Mouse (Mus musculus): Measurements from ENCODE around the gene Ogfr. TPM values are rescaled to one million over a fixed set of nuclear protein-coding genes. Genes with fewer than 3 reads are reported as not detected.
A peak's percentile ranks its signal among the peaks of the same experiment; 100 is the strongest.

Ogfr gene
- 35.0 and 39.5 TPM in 2 replicates for polyA plus RNA-seq (2015; fragmentation: Nextera tagmentation; extraction: Ambion mirVana)

- H3K9ac ChIP-seq (ENCODE audit: low read length), result peak within 1 kb of the TSS; percentile 96
- peak within 1 kb of the TSS; percentile 90 for H3K27ac ChIP-seq (ENCODE audit: low read length)
- under 1% methylated on average over 67 of the region's 67 CpGs for WGBS
- H3K9me3 ChIP-seq (replicated peaks; ENCODE audit: control insufficient read depth, low read length), result no peaks in the 10 kb centered on the region
- peaks cover 9% of the 10 kb centered on the region for H3K4me1 ChIP-seq (ENCODE audit: control insufficient read depth, insufficient read depth, low read length)
- H3K4me2 ChIP-seq (ENCODE audit: low read depth, low read length), result peak within 1 kb of the TSS; percentile 79
- no peaks in the 10 kb centered on the region for H3K27me3 ChIP-seq (ENCODE audit: control insufficient read depth, insufficient read depth, low read length)
- ATAC-seq (ENCODE audit: insufficient read depth, low FRiP score), result peak; percentile 90
- peak within 1 kb of the TSS; percentile 97 for H3K4me3 ChIP-seq (replicated peaks; ENCODE audit: low read length)
- peaks cover 20% of the 10 kb centered on the region for H3K36me3 ChIP-seq (ENCODE audit: control insufficient read depth, insufficient read depth, low read length)
Observed at GRCm38 (mm10) chr2:180589123-180589831, at the start of gene Ogfr. Gene Ogfr, plus strand, starts transcription at chr2:180589245.

DNA sequence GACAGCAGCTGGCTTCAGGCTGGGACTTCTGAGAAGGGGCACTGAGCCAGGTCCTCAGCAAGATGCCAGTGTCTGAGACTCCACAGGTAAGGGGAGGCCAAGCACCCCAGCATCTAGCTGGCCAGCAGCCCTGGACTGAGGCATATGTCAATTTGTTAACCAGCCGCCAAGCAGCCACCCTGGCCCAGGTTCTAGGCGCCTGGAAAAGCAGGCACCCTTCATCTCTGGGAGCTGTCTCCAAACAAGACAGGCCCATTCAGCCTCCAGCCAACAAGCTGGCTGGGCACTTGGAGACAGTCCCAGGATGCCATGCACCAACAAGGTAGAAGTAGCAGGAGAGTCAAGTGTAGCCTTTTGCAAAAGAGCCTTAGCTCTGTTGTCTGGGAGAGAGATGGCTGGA, 45.4 kb upstream of the Ogfr start:
- peaks cover 10% of the 10 kb centered on the region; the same call in 1 of the 2 replicates for H3K4me1 ChIP-seq (ENCODE audit: control insufficient read depth, insufficient read depth, low read length)
- WGBS, result 72% methylated on average over 2 of the region's 2 CpGs
- no peak for ATAC-seq (ENCODE audit: insufficient read depth, low FRiP score)
- H3K27me3 ChIP-seq (ENCODE audit: control insufficient read depth, insufficient read depth, low read length), result no peaks in the 10 kb centered on the region
- no peak overlapping the region for H3K4me2 ChIP-seq (ENCODE audit: low read depth, low read length)
- no peak overlapping the region for H3K4me3 ChIP-seq (replicated peaks; ENCODE audit: low read length)
- no peak overlapping the region for H3K27ac ChIP-seq (ENCODE audit: low read length)
- H3K9ac ChIP-seq (ENCODE audit: low read length), result no peak overlapping the region
- no peaks in the 10 kb centered on the region for H3K36me3 ChIP-seq (ENCODE audit: control insufficient read depth, insufficient read depth, low read length)
- no peaks in the 10 kb centered on the region for H3K9me3 ChIP-seq (replicated peaks; ENCODE audit: control insufficient read depth, low read length)

GRCm38 (mm10) chr2:180545046-180545445, 44.0 kb upstream of the Ogfr start:
- Histone ChIP-seq H3K9me3 (replicated peaks; ENCODE audit: control insufficient read depth, low read length) (no peaks in the 10 kb centered on the region), H3K27me3 (ENCODE audit: control insufficient read depth, insufficient read depth, low read length) (no peaks in the 10 kb centered on the region), H3K4me1 (ENCODE audit: control insufficient read depth, insufficient read depth, low read length) (peaks cover 10% of the 10 kb centered on the region; the same call in 1 of the 2 replicates), H3K27ac (ENCODE audit: low read length) (no peak overlapping the region), H3K4me2 (ENCODE audit: low read depth, low read length) (no peak overlapping the region), H3K36me3 (ENCODE audit: control insufficient read depth, insufficient read depth, low read length) (no peaks in the 10 kb centered on the region), H3K9ac (ENCODE audit: low read length) (no peak overlapping the region), H3K4me3 (replicated peaks; ENCODE audit: low read length) (no peak overlapping the region)
- WGBS, result 80% methylated on average over 18 of the region's 18 CpGs
- ATAC-seq (ENCODE audit: insufficient read depth, low FRiP score), result no peak

DNA sequence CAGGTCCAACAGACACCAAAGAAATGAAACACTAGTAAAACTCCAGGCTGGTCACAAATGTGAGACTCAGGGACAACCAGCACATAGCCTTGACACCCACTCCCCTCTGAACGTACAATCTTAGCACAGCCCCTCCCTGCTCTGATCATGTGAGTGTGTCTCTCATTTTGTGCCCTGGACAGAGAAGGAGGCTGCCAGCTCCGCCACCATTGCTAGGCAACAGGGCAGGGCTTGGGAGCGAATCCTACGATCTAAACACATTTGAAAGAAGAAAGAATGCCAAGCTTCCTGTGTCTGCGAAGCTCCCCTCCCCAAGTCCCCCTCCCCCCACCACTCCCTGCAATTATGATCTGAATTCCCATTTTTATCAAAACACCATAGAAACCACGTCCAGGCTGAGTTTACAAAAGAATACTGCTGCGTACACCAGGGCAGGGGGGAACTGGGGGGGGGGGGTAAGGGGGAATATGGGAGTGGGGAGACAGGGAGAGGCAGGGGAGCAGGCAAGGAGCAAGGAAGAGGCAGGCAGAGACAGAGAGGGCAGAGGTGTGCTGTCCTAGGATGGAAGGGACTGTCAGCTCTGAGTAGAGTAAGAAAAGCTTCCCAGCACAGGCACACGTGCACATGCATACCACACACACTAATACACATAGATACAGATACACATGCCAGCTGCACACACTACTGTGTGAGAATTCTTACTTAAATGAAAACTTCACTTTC, 41.5 kb upstream of the Ogfr start:
- H3K9ac ChIP-seq (ENCODE audit: low read length), result 0 out of 2 replicates have a peak overlapping the region, but pooled peaks have one; percentile 12
- H3K36me3 ChIP-seq (ENCODE audit: control insufficient read depth, insufficient read depth, low read length), result no peaks in the 10 kb centered on the region
- peaks cover 4% of the 10 kb centered on the region; the same call in 1 of the 2 replicates for H3K27me3 ChIP-seq (ENCODE audit: control insufficient read depth, insufficient read depth, low read length)
- no peaks in the 10 kb centered on the region for H3K9me3 ChIP-seq (replicated peaks; ENCODE audit: control insufficient read depth, low read length)
- peak; percentile 56; the same call in 1 of the 2 replicates for ATAC-seq (ENCODE audit: insufficient read depth, low FRiP score)
- no peak overlapping the region for H3K4me3 ChIP-seq (replicated peaks; ENCODE audit: low read length)
- WGBS, result 11% methylated on average over 8 of the region's 8 CpGs
- peaks cover 10% of the 10 kb centered on the region; the same call in 1 of the 2 replicates for H3K4me1 ChIP-seq (ENCODE audit: control insufficient read depth, insufficient read depth, low read length)
- no peak overlapping the region for H3K27ac ChIP-seq (ENCODE audit: low read length)
- H3K4me2 ChIP-seq (ENCODE audit: low read depth, low read length), result no peak overlapping the region

GRCm38 (mm10) chr2:180552340-180552739, 36.7 kb upstream of the Ogfr start:
- Histone ChIP-seq H3K27ac (ENCODE audit: low read length) (no peak overlapping the region), H3K4me2 (ENCODE audit: low read depth, low read length) (no peak overlapping the region), H3K4me3 (replicated peaks; ENCODE audit: low read length) (no peak overlapping the region), H3K9ac (ENCODE audit: low read length) (no peak overlapping the region), H3K36me3 (ENCODE audit: control insufficient read depth, insufficient read depth, low read length) (no peaks in the 10 kb centered on the region), H3K4me1 (ENCODE audit: control insufficient read depth, insufficient read depth, low read length) (peaks cover 8% of the 10 kb centered on the region; the same call in 1 of the 2 replicates), H3K27me3 (ENCODE audit: control insufficient read depth, insufficient read depth, low read length) (peaks cover 4% of the 10 kb centered on the region; the same call in 1 of the 2 replicates), H3K9me3 (replicated peaks; ENCODE audit: control insufficient read depth, low read length) (no peaks in the 10 kb centered on the region)
- WGBS, result 66% methylated on average over 3 of the region's 3 CpGs
- ATAC-seq (ENCODE audit: insufficient read depth, low FRiP score), result no peak

- no peak overlapping the region for H3K4me2 ChIP-seq (ENCODE audit: low read depth, low read length)
- 52% methylated on average over 3 of the region's 3 CpGs for WGBS
- H3K27me3 ChIP-seq (ENCODE audit: control insufficient read depth, insufficient read depth, low read length), result peaks cover 4% of the 10 kb centered on the region; the same call in 1 of the 2 replicates
- ATAC-seq (ENCODE audit: insufficient read depth, low FRiP score), result no peak
- H3K36me3 ChIP-seq (ENCODE audit: control insufficient read depth, insufficient read depth, low read length), result no peaks in the 10 kb centered on the region
- H3K27ac ChIP-seq (ENCODE audit: low read length), result no peak overlapping the region
- H3K4me1 ChIP-seq (ENCODE audit: control insufficient read depth, insufficient read depth, low read length), result no peaks in the 10 kb centered on the region
- H3K9ac ChIP-seq (ENCODE audit: low read length), result no peak overlapping the region
- H3K4me3 ChIP-seq (replicated peaks; ENCODE audit: low read length), result no peak overlapping the region
- no peaks in the 10 kb centered on the region for H3K9me3 ChIP-seq (replicated peaks; ENCODE audit: control insufficient read depth, low read length)
Observed at GRCm38 (mm10) chr2:180555219-180555618, 33.8 kb upstream of the Ogfr start.

- Histone ChIP-seq H3K4me1 (ENCODE audit: control insufficient read depth, insufficient read depth, low read length) (no peaks in the 10 kb centered on the region), H3K9me3 (replicated peaks; ENCODE audit: control insufficient read depth, low read length) (no peaks in the 10 kb centered on the region), H3K27me3 (ENCODE audit: control insufficient read depth, insufficient read depth, low read length) (peaks cover 1% of the 10 kb centered on the region; the same call in 1 of the 2 replicates), H3K4me3 (replicated peaks; ENCODE audit: low read length) (no peak overlapping the region), H3K9ac (ENCODE audit: low read length) (no peak overlapping the region), H3K27ac (ENCODE audit: low read length) (no peak overlapping the region), H3K4me2 (ENCODE audit: low read depth, low read length) (no peak overlapping the region), H3K36me3 (ENCODE audit: control insufficient read depth, insufficient read depth, low read length) (no peaks in the 10 kb centered on the region)
- no peak for ATAC-seq (ENCODE audit: insufficient read depth, low FRiP score)
- 56% methylated on average over 3 of the region's 3 CpGs for WGBS
Observed at GRCm38 (mm10) chr2:180556470-180556869, 32.6 kb upstream of the Ogfr start.

GRCm38 (mm10) chr2:180560245-180560644, 28.8 kb upstream of the Ogfr start:
- Histone ChIP-seq H3K9me3 (replicated peaks; ENCODE audit: control insufficient read depth, low read length) (no peaks in the 10 kb centered on the region), H3K27me3 (ENCODE audit: control insufficient read depth, insufficient read depth, low read length) (no peaks in the 10 kb centered on the region; the same call in 1 of the 2 replicates), H3K9ac (ENCODE audit: low read length) (no peak overlapping the region), H3K36me3 (ENCODE audit: control insufficient read depth, insufficient read depth, low read length) (no peaks in the 10 kb centered on the region), H3K4me2 (ENCODE audit: low read depth, low read length) (no peak overlapping the region), H3K4me3 (replicated peaks; ENCODE audit: low read length) (no peak overlapping the region), H3K4me1 (ENCODE audit: control insufficient read depth, insufficient read depth, low read length) (no peaks in the 10 kb centered on the region), H3K27ac (ENCODE audit: low read length) (no peak overlapping the region)
- no peak for ATAC-seq (ENCODE audit: insufficient read depth, low FRiP score)
- WGBS, result 56% methylated on average over 5 of the region's 5 CpGs

DNA sequence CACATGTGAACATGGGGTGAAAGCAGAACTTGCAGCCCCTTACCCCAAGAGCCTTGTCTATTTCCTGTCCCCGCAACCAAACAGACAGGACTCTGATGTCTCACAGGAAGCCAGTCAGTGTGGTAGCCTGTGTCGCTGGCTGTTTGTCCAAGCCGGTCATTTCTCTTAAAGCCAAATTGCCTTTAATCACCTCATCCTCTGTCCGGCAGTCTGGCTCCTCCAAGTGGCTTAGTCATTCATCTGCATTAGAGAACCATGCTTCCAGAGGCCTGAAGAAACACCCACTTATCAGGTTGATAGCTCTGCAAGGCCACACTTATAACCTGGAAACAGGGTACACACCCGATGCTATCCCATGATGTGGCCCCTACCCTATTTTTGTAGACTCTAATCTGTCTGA, 26.9 kb upstream of the Ogfr start:
- H3K36me3 ChIP-seq (ENCODE audit: control insufficient read depth, insufficient read depth, low read length), result no peaks in the 10 kb centered on the region
- H3K4me1 ChIP-seq (ENCODE audit: control insufficient read depth, insufficient read depth, low read length), result no peaks in the 10 kb centered on the region

More for the DNA sequence above, 26.9 kb upstream of the Ogfr start:
- no peak overlapping the region for H3K9ac ChIP-seq (ENCODE audit: low read length)
- no peak overlapping the region for H3K4me2 ChIP-seq (ENCODE audit: low read depth, low read length)
- WGBS, result 50% methylated on average over 5 of the region's 5 CpGs
- no peaks in the 10 kb centered on the region for H3K9me3 ChIP-seq (replicated peaks; ENCODE audit: control insufficient read depth, low read length)
- no peak overlapping the region for H3K4me3 ChIP-seq (replicated peaks; ENCODE audit: low read length)
- H3K27ac ChIP-seq (ENCODE audit: low read length), result no peak overlapping the region
- no peaks in the 10 kb centered on the region; the same call in 1 of the 2 replicates for H3K27me3 ChIP-seq (ENCODE audit: control insufficient read depth, insufficient read depth, low read length)
- no peak for ATAC-seq (ENCODE audit: insufficient read depth, low FRiP score)
